In genomic region chr11:81092161-81092560, GRCm38 (mm10) we compare ENCODE assay signal across 23 mouse cellular contexts.
"Had no signal": no experiment of that assay in that cellular context is flagged by ENCODE, and none has a peak within 500 bp of the region (broad histone marks: within the 10 kb centered on the region; RNA-seq: fewer than 3 reads in every experiment).

No protein-coding gene starts in this region.

- DNase-seq: gastrocnemius, adult 2 months; gastrocnemius, postnatal 10 days; gastrocnemius, postnatal 25 days; heart, adult 18-20 months; heart, postnatal 10 days; heart, postnatal 4 days; kidney, adult 18-20 months; kidney, adult 8-10 months; kidney, postnatal 10 days; kidney, postnatal 25 days; kidney, postnatal 4 days; liver; liver, embryonic 13.5 days had no signal

- H3K4me3 ChIP-seq: gastrocnemius, adult 2 months; heart, embryonic 10.5 days; heart, embryonic 12.5 days; hindbrain, embryonic 10.5 days; hindbrain, embryonic 12.5 days; intestine, embryonic 15.5 days; left cerebral cortex, adult 2 months; limb, embryonic 10.5 days; limb, embryonic 12.5 days; liver, embryonic 13.5 days; liver, embryonic 15.5 days had no signal

- H3K27ac ChIP-seq: gastrocnemius, adult 2 months; heart, embryonic 10.5 days; hindbrain, embryonic 10.5 days; hindbrain, embryonic 12.5 days; hindbrain, embryonic 14.5 days; intestine, embryonic 15.5 days; left cerebral cortex, adult 2 months; limb, embryonic 10.5 days; limb, embryonic 12.5 days; liver, embryonic 13.5 days; liver, embryonic 15.5 days had no signal
